Mouse (Mus musculus): ENCODE measurements at regions not wholly inside any gene's neighbourhood (a gene's known extent, or its start where the extent isn't known, plus 50 kb on each side); places are given as distances from the start of the nearest gene placed in this dataset.

DNA sequence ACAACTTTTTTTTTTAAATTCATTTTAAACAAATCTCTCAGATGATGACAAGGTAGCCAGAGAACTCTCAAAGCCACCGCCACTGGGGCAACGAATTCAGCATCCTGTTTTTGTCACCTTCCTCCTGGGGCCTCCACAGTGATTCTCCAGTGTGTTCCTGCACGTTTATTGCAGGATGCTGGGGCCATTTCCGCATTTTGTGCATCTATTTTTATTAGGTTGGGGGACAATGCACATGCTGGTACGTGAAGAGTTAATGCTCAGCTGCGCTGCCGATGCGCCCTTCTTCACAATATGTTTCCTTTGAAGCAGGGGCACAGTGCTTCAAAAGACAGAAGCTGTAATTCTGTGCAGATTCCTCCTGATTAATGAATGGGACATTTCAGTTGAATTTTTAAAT is 246.9 kb downstream of the Mtx2 start:
- Histone ChIP-seq H3K27ac (replicated peaks) (no peak overlapping the region), H3K4me3 (no peak overlapping the region), H3K27me3 (replicated peaks; ENCODE audit: low read depth, poor library complexity, severe bottlenecking) (no peaks in the 10 kb centered on the region), H3K4me1 (peaks cover 6% of the 10 kb centered on the region), H3K9me3 (no peaks in the 10 kb centered on the region), H3K36me3 (replicated peaks) (no peaks in the 10 kb centered on the region)
- no peak for DNase-seq (ENCODE audit: low spot score)
- WGBS, result 55% methylated on average over 8 of the region's 8 CpGs

DNA sequence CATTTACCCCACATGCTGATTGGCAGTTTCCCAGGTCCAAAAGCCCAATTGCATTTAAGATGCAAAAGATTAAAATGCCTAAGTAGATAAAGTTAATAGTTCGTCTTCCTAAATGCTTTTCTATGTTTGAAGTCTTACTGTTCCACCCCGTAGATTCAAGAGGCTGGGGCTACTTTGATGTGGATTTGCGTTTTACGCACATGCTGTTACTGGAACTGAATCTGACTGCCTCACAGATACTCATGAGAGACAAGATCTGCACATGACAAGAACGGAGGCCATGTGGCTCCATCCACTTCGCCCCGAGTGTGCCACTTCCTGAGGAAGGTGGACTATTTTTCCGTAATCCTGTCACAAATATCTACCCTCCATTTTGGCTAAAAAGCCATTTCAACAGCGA is 247.6 kb downstream of the Mtx2 start:
- H3K4me3 ChIP-seq, result no peak overlapping the region
- no peaks in the 10 kb centered on the region for H3K9me3 ChIP-seq
- WGBS, result 74% methylated on average over 9 of the region's 9 CpGs
- no peak for DNase-seq (ENCODE audit: low spot score)
- no peaks in the 10 kb centered on the region for H3K36me3 ChIP-seq (replicated peaks)
- no peak overlapping the region for H3K27ac ChIP-seq (replicated peaks)
- no peaks in the 10 kb centered on the region for H3K27me3 ChIP-seq (replicated peaks; ENCODE audit: low read depth, poor library complexity, severe bottlenecking)
- peaks cover 6% of the 10 kb centered on the region for H3K4me1 ChIP-seq

- H3K4me3 ChIP-seq, result no peak overlapping the region
Measured at GRCm38 (mm10) chr2:75087164-75087563, 261.6 kb downstream of the Mtx2 start.

DNA sequence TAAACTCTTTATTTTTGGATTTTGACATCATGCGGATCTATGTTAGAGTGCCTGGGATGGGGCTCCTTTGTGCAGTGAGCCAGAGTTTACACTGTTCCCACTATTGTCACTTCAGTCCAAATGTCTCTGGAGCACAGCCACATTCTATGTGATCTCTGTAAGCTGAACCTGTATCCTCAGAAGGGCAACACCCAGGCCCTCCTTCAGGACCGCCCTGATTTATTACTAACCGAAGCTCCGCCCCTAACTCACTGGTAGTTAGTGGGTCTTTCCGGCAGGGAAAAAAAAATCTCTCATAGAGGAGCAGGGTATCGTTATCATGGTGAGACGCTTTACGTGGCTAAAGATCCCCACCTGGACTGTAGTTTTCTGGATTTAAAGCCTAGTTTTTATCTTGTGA is 263.6 kb downstream of the Mtx2 start:
- DNase-seq (ENCODE audit: low spot score), result peak; percentile 31
- H3K36me3 ChIP-seq (replicated peaks), result no peaks in the 10 kb centered on the region
- no peak overlapping the region for H3K4me3 ChIP-seq
- no peak overlapping the region; the same call in 1 of the 2 replicates for H3K27ac ChIP-seq (replicated peaks)
- no peaks in the 10 kb centered on the region for H3K9me3 ChIP-seq
- 65% methylated on average over 8 of the region's 8 CpGs for WGBS
- H3K27me3 ChIP-seq (replicated peaks; ENCODE audit: low read depth, poor library complexity, severe bottlenecking), result no peaks in the 10 kb centered on the region
- peaks cover 49% of the 10 kb centered on the region for H3K4me1 ChIP-seq

More at GRCm38 (mm10) chr2:75087164-75087563, 261.6 kb downstream of the Mtx2 start:
- no peaks in the 10 kb centered on the region for H3K9me3 ChIP-seq
- 55% methylated on average over 12 of the region's 12 CpGs for WGBS
- H3K36me3 ChIP-seq (replicated peaks), result no peaks in the 10 kb centered on the region
- H3K4me1 ChIP-seq, result peaks cover 49% of the 10 kb centered on the region
- H3K27me3 ChIP-seq (replicated peaks; ENCODE audit: low read depth, poor library complexity, severe bottlenecking), result no peaks in the 10 kb centered on the region
- peak; percentile 49 for DNase-seq (ENCODE audit: low spot score)
- H3K27ac ChIP-seq (replicated peaks), result no peak overlapping the region; the same call in 1 of the 2 replicates

DNA sequence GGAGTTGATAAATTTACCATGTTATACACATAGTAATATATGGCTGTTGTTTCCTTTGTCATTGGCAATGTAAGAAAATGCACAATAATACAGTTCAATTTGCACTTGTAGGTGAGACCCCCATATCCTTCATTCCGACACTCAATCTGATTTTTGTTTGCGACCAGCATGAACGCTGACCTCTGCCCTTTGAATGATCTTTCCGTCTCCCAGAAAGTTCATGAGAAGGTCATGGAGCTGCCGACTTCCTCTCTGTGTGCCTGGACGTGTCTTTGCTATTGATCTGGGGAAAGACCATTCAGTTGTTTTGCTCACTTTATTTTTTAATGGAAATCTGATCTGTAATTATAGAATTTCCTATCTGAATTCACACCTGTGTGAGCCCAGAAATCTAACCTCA is 264.0 kb downstream of the Mtx2 start:
- Histone ChIP-seq H3K4me3 (no peak overlapping the region), H3K27me3 (replicated peaks; ENCODE audit: low read depth, poor library complexity, severe bottlenecking) (no peaks in the 10 kb centered on the region), H3K9me3 (no peaks in the 10 kb centered on the region), H3K4me1 (peaks cover 49% of the 10 kb centered on the region), H3K27ac (replicated peaks) (no peak overlapping the region), H3K36me3 (replicated peaks) (no peaks in the 10 kb centered on the region)
- 15% methylated on average over 6 of the region's 6 CpGs for WGBS
- DNase-seq (ENCODE audit: low spot score), result no peak

- H3K27me3 ChIP-seq (replicated peaks; ENCODE audit: low read depth, poor library complexity, severe bottlenecking), result no peaks in the 10 kb centered on the region
- peaks cover 49% of the 10 kb centered on the region for H3K4me1 ChIP-seq
- H3K27ac ChIP-seq (replicated peaks), result no peak overlapping the region
- WGBS, result 86% methylated on average over 16 of the region's 16 CpGs
- no peak overlapping the region for H3K4me3 ChIP-seq
- no peak for DNase-seq (ENCODE audit: low spot score)
- no peaks in the 10 kb centered on the region for H3K9me3 ChIP-seq
- no peaks in the 10 kb centered on the region for H3K36me3 ChIP-seq (replicated peaks)
Measured at GRCm38 (mm10) chr2:75090439-75090838, 264.8 kb downstream of the Mtx2 start.

DNA sequence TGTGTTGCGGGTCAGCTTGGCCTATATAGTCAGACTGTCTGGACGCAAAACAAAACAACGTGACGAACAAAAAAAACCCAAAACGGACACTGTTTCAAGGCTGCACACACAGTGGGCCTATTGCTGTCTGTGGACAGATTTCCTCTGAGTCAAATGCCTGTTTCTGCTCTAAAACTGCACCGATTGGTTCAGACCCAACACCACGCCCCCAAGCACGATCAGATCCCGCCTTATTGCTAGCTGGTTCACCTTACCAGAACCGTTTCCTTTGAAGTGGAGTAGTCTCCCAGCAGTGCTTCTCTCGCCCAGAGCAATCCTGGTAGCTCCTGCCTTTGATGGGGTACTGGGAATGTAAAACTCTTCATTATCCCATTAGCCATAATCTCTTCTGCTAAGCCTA is 275.9 kb downstream of the Mtx2 start:
- WGBS, result 44% methylated on average over 11 of the region's 11 CpGs
- no peaks in the 10 kb centered on the region for H3K36me3 ChIP-seq (replicated peaks)
- H3K27me3 ChIP-seq (replicated peaks; ENCODE audit: low read depth, poor library complexity, severe bottlenecking), result no peaks in the 10 kb centered on the region
- H3K9me3 ChIP-seq, result no peaks in the 10 kb centered on the region
- H3K4me3 ChIP-seq, result no peak overlapping the region
- no peak overlapping the region for H3K27ac ChIP-seq (replicated peaks)
- peak; percentile 55 for DNase-seq (ENCODE audit: low spot score)
- peaks cover 16% of the 10 kb centered on the region for H3K4me1 ChIP-seq

DNA sequence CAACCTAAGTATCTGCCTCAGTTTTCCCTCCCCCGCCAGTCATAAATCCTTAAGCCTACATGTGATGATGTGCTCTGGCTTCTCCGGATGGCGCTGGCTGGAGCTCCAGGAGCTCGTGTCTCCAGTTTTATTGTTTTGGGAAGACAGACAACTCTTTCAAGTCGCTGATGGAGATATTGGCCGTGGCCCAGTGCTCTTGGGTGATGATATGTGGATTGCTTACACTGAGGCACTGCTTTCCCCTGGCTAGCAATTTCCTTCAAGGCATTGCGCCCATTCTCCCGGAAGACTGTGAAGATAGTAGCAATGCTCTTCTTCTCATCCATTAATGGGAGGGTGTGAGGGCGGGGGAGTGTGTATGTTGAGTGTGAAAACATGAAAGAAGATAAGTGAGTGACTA is 287.1 kb downstream of the Mtx2 start:
- Histone ChIP-seq H3K27me3 (replicated peaks; ENCODE audit: low read depth, poor library complexity, severe bottlenecking) (no peaks in the 10 kb centered on the region), H3K27ac (replicated peaks) (no peak overlapping the region), H3K4me1 (no peaks in the 10 kb centered on the region), H3K4me3 (no peak overlapping the region), H3K9me3 (no peaks in the 10 kb centered on the region), H3K36me3 (replicated peaks) (no peaks in the 10 kb centered on the region)
- DNase-seq (ENCODE audit: low spot score), result no peak
- WGBS, result 92% methylated on average over 9 of the region's 9 CpGs

- WGBS, result 50% methylated on average over 6 of the region's 6 CpGs
- H3K4me1 ChIP-seq, result no peaks in the 10 kb centered on the region
Measured at GRCm38 (mm10) chr2:75114375-75114774, 288.8 kb downstream of the Mtx2 start.

DNA sequence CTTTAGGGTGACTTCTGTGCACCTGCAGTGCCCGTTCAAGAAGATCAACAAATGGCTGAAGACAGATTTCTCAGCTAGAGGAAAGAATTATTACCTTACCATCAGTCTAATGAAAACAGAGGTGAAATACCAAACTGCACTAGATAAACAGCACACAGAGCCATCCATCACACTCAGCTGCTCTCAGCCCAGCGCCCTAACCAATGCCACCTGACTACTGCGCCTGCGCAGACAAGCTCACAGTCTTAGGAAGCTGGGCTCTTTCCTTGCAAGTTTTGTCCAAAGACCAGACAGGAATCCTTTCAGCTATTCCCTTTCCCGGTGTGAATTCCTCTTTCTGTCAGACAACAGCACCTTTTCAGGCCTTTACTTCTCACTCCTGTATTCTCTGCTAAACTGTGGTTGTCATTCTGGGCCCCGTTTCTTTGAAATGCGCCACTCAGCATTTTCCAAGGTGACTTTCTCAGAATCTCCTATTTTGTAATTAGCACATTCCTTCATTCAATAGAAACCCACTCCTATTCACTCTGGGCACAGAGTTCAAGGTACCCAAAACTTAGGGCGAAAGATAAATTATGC is 292.8 kb downstream of the Mtx2 start:
- no peak for DNase-seq (ENCODE audit: low spot score)
- WGBS, result 86% methylated on average over 8 of the region's 8 CpGs
- Histone ChIP-seq H3K27ac (replicated peaks) (no peak overlapping the region), H3K36me3 (replicated peaks) (no peaks in the 10 kb centered on the region), H3K27me3 (replicated peaks; ENCODE audit: low read depth, poor library complexity, severe bottlenecking) (no peaks in the 10 kb centered on the region), H3K9me3 (no peaks in the 10 kb centered on the region), H3K4me3 (no peak overlapping the region), H3K4me1 (no peaks in the 10 kb centered on the region)

More at GRCm38 (mm10) chr2:75114375-75114774, 288.8 kb downstream of the Mtx2 start:
- no peaks in the 10 kb centered on the region for H3K27me3 ChIP-seq (replicated peaks; ENCODE audit: low read depth, poor library complexity, severe bottlenecking)
- no peak for DNase-seq (ENCODE audit: low spot score)
- H3K9me3 ChIP-seq, result no peaks in the 10 kb centered on the region
- no peaks in the 10 kb centered on the region for H3K36me3 ChIP-seq (replicated peaks)
- no peak overlapping the region for H3K4me3 ChIP-seq
- H3K27ac ChIP-seq (replicated peaks), result no peak overlapping the region

DNA sequence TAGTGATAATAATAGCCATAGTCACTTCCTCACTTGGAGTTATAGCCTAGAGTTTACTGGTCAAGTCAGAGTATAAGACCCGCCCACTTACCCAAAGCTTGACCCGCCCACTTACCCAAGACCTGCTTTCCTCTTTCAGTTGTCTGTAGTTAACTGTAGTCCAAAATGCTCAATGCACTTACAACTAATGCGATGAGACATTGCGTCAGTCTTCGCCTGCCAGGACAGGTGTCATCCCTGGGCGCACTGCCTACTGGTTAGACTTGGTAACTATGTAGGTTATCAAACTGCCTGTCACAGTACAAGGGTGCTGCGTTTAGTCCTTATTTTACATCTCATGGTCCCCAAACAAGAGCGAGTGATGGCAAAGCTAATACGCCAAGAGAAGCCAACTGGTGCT is 294.0 kb downstream of the Mtx2 start:
- Histone ChIP-seq H3K27me3 (replicated peaks; ENCODE audit: low read depth, poor library complexity, severe bottlenecking) (no peaks in the 10 kb centered on the region), H3K9me3 (no peaks in the 10 kb centered on the region), H3K4me1 (no peaks in the 10 kb centered on the region), H3K27ac (replicated peaks) (no peak overlapping the region), H3K36me3 (replicated peaks) (no peaks in the 10 kb centered on the region), H3K4me3 (no peak overlapping the region)
- no peak for DNase-seq (ENCODE audit: low spot score)
- 91% methylated on average over 9 of the region's 9 CpGs for WGBS

GRCm38 (mm10) chr2:75133298-75134080 is 307.9 kb downstream of the Mtx2 start:
- no peak overlapping the region for H3K27ac ChIP-seq (replicated peaks)
- peaks cover 16% of the 10 kb centered on the region for H3K4me1 ChIP-seq
- no peak for DNase-seq (ENCODE audit: low spot score)
- 82% methylated on average over 10 of the region's 10 CpGs for WGBS
- no peak overlapping the region for H3K4me3 ChIP-seq
- H3K36me3 ChIP-seq (replicated peaks), result no peaks in the 10 kb centered on the region
- peaks cover 67% of the 10 kb centered on the region for H3K27me3 ChIP-seq (replicated peaks; ENCODE audit: low read depth, poor library complexity, severe bottlenecking)
- no peaks in the 10 kb centered on the region for H3K9me3 ChIP-seq

GRCm38 (mm10) chr2:75136618-75137017 is 311.0 kb downstream of the Mtx2 start:
- H3K27me3 ChIP-seq (replicated peaks; ENCODE audit: low read depth, poor library complexity, severe bottlenecking), result peaks cover 98% of the 10 kb centered on the region
- no peak overlapping the region for H3K27ac ChIP-seq (replicated peaks)
- DNase-seq (ENCODE audit: low spot score), result no peak
- WGBS, result 8% methylated on average over 8 of the region's 8 CpGs
- no peaks in the 10 kb centered on the region for H3K36me3 ChIP-seq (replicated peaks)
- no peak overlapping the region for H3K4me3 ChIP-seq
- peaks cover 16% of the 10 kb centered on the region for H3K4me1 ChIP-seq
- H3K9me3 ChIP-seq, result no peaks in the 10 kb centered on the region
